Mouse (Mus musculus) embryonic facial prominence, embryonic 11.5 days (tissue): ENCODE data around the gene Hist1h1b. TPM values are rescaled to one million over a fixed set of nuclear protein-coding genes. Genes with fewer than 3 reads are reported as not detected.
A peak's percentile ranks its signal among the peaks of the same experiment; 100 is the strongest.
"Not testable (repeated sequence)": the region's sequence is repeated elsewhere in the genome, so short reads cannot be mapped to it uniquely, and the experiment has no call there.

ENCODE experiments used
- ATAC-seq: fragments of 200-750 bp; cut with Nextera tagmentation; replicated peaks from 2 replicates; pipeline ENCODE4 v1.8.0; 2017; ENCODE audit warnings: low read depth; ENCODE audit not compliant: insufficient number of reproducible peaks, low FRiP score, low TSS enrichment
- DNase-seq: peaks from one replicate; pipeline ENCODE4 v3.0.0-alpha.2; 2015; ENCODE audit warnings: low spot score
- H3K27ac ChIP-seq: fragments of 300-500 bp; sonication (generic); replicated peaks from 2 replicates; pipeline ENCODE4 v1.5.1; 2014; ENCODE audit warnings: mild to moderate bottlenecking, low read depth, low read length, control low read depth
- H3K27me3 ChIP-seq: fragments of 300-500 bp; sonication (generic); 2 replicates; pipeline ENCODE4 v1.6.1; 2014; ENCODE audit warnings: mild to moderate bottlenecking, low read length, moderate library complexity, mixed read lengths; ENCODE audit not compliant: control insufficient read depth, insufficient read depth
- H3K36me3 ChIP-seq: fragments of 300-500 bp; sonication (generic); replicated peaks from 2 replicates; pipeline ENCODE4 v1.6.1; 2014; ENCODE audit warnings: low read depth, mild to moderate bottlenecking, low read length, moderate library complexity, mixed read lengths; ENCODE audit not compliant: control insufficient read depth, insufficient read depth
- H3K4me1 ChIP-seq: fragments of 300-500 bp; sonication (generic); 2 replicates; pipeline ENCODE4 v1.6.1; 2014; ENCODE audit warnings: low read length, mixed read lengths; ENCODE audit not compliant: control insufficient read depth, insufficient read depth
- H3K4me2 ChIP-seq: fragments of 300-500 bp; sonication (generic); 2 replicates; pipeline ENCODE4 v1.6.1; 2014; ENCODE audit warnings: low read depth, mild to moderate bottlenecking, control low read depth, low read length, moderate library complexity
- H3K4me3 ChIP-seq: fragments of 300-500 bp; sonication (generic); 2 replicates; pipeline ENCODE4 v1.5.1; 2014; ENCODE audit warnings: low read depth, low read length, control low read depth
- H3K9ac ChIP-seq: fragments of 300-500 bp; sonication (generic); replicated peaks from 2 replicates; pipeline ENCODE4 v1.6.1; 2014; ENCODE audit warnings: mild to moderate bottlenecking, control low read depth, low read length
- H3K9me3 ChIP-seq: fragments of 300-500 bp; sonication (generic); replicated peaks from 2 replicates; pipeline ENCODE4 v1.6.1; 2016; ENCODE audit warnings: mild to moderate bottlenecking, low read length, inconsistent platforms, mixed read lengths; ENCODE audit not compliant: control insufficient read depth
- WGBS: fragments of 180-500 bp; shearing (Covaris S2); extraction: QIAGEN DNeasy Blood & Tissue Kit; methylation state at CpG from one replicate; pipeline ENCODE4 v1.1.7; 2014; 5-methylcytosine and 5-hydroxymethylcytosine counted together
- polyA plus RNA-seq: library from polyadenylated mRNA; unstranded; fragments of >200 nt; fragmentation: Nextera tagmentation; extraction: Ambion mirVana; gene quantifications from 2 replicates; pipeline ENCODE4 v1.2.1, GENCODE M21; 2014

Hist1h1b gene
- polyA plus RNA-seq, 1 experiment from 2014 or later: 23.6 TPM

- H3K9ac ChIP-seq, H3K4me3 ChIP-seq, H3K4me2 ChIP-seq, H3K27me3 ChIP-seq, H3K27ac ChIP-seq, DNase-seq, H3K36me3 ChIP-seq, H3K4me1 ChIP-seq, H3K9me3 ChIP-seq: not testable (repeated sequence)
- peak; percentile 69 for ATAC-seq
- WGBS: no CpG with 5 or more reads among the region's 4 CpGs
Observed at GRCm38 (mm10) chr13:21803058-21803457, 22.6 kb upstream of the Hist1h1b start.

DNA sequence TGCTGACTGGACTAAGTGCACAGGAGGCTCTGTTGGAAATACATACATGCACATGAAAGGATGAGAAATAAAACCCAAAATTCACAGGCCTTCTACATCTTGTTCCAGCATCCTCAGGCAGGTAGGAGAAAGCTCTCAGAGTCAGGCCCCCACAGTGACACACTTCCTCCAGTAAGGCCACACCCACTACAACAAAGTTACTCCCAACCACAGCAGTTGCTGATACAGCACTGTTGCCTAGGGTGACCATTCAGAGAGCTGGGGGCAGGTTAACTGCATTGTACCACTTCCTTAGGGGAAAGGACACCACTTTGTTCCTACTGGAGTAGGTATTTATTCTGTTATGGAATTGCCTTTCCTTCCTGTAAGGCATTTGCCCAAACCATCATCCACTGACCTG, 16.7 kb upstream of the Hist1h1b start:
- not testable (repeated sequence) for H3K36me3 ChIP-seq, H3K27ac ChIP-seq, ATAC-seq, DNase-seq, H3K27me3 ChIP-seq, H3K4me2 ChIP-seq, H3K4me1 ChIP-seq, H3K9me3 ChIP-seq, H3K4me3 ChIP-seq, H3K9ac ChIP-seq

- DNase-seq: no peak
- 94% methylated on average over 7 of the region's 7 CpGs for WGBS
Observed at GRCm38 (mm10) chr13:21795584-21795983, 15.2 kb upstream of the Hist1h1b start.

GRCm38 (mm10) chr13:21790601-21791283, 10.3 kb upstream of the Hist1h1b start:
- Histone ChIP-seq H3K4me2 (peak overlapping the region; percentile 10), H3K9me3 (no peaks in the 10 kb centered on the region), H3K4me3 (no peak overlapping the region), H3K27me3 (no peaks in the 10 kb centered on the region), H3K9ac (peak overlapping the region; percentile 2), H3K27ac (peak overlapping the region; percentile 31), H3K4me1 (no peaks in the 10 kb centered on the region), H3K36me3 (no peaks in the 10 kb centered on the region)
- DNase-seq (peak; percentile 26), ATAC-seq (no peak)
- WGBS: 8% methylated on average over 17 of the region's 18 CpGs

More at GRCm38 (mm10) chr13:21795584-21795983, 15.2 kb upstream of the Hist1h1b start:
- Histone ChIP-seq H3K4me2 (no peak overlapping the region), H3K9ac (no peak overlapping the region), H3K36me3 (no peaks in the 10 kb centered on the region), H3K9me3 (no peaks in the 10 kb centered on the region), H3K27me3 (no peaks in the 10 kb centered on the region), H3K4me1 (no peaks in the 10 kb centered on the region), H3K4me3 (no peak overlapping the region), H3K27ac (no peak overlapping the region)
- no peak for ATAC-seq

GRCm38 (mm10) chr13:21789925-21790324, 9.5 kb upstream of the Hist1h1b start:
- Histone ChIP-seq H3K36me3 (no peaks in the 10 kb centered on the region), H3K4me1 (no peaks in the 10 kb centered on the region), H3K4me2 (no peak overlapping the region), H3K4me3 (no peak overlapping the region), H3K9ac (no peak overlapping the region), H3K27ac (no peak overlapping the region), H3K9me3 (no peaks in the 10 kb centered on the region), H3K27me3 (no peaks in the 10 kb centered on the region)
- ATAC-seq (no peak), DNase-seq (no peak)
- 65% methylated on average over 6 of the region's 6 CpGs for WGBS

GRCm38 (mm10) chr13:21787760-21788593, 7.6 kb upstream of the Hist1h1b start:
- Histone ChIP-seq H3K27ac (peak overlapping the region; percentile 85), H3K36me3 (no peaks in the 10 kb centered on the region), H3K9ac (peak overlapping the region; percentile 55), H3K4me3 (peak overlapping the region; percentile 21), H3K9me3 (no peaks in the 10 kb centered on the region), H3K27me3 (no peaks in the 10 kb centered on the region), H3K4me2 (peak overlapping the region; percentile 28), H3K4me1 (no peaks in the 10 kb centered on the region)
- WGBS: 16% methylated on average over 13 of the region's 21 CpGs
- ATAC-seq: no peak
- DNase-seq: peak; percentile 64

DNA sequence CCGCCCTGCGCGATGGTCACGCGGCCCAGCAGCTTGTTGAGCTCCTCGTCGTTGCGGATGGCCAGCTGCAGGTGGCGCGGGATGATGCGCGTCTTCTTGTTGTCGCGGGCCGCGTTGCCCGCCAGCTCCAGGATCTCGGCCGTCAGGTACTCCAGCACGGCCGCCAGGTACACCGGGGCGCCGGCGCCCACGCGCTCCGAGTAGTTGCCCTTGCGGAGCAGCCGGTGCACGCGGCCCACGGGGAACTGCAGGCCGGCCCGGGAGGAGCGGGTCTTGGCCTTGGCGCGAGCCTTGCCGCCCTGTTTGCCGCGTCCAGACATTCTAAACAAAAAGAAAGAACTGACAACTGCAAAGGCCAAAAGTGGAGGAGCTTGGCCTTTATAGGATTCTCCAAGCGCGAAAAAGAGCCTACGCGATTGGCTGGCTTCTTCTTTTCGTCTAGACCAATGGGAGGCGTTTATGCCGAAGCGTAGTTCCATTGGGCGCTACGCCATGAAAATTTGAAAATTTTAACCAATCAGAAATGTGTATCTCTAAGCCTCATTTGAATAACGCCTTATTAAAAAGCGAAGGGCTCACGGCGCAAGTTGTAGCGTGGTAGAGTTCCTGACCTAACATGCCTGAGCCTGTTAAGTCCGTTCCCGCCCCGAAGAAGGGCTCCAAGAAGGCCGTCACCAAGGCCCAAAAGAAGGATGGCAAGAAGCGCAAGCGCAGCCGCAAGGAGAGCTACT, 6.6 kb upstream of the Hist1h1b start, which contains the start of the genes Hist1h2an and Hist1h2bp:
Gene Hist1h2an, minus strand, starts transcription at position 320 of the 731 bp plus-strand sequence.
Gene Hist1h2bp, plus strand, starts transcription at position 563 of the 731 bp plus-strand sequence.
- peak within 1 kb of the TSS; percentile 62 for H3K9ac ChIP-seq
- H3K27ac ChIP-seq: peak within 1 kb of the TSS; percentile 86
- not testable (repeated sequence) for H3K27me3 ChIP-seq, H3K4me1 ChIP-seq, H3K9me3 ChIP-seq, H3K36me3 ChIP-seq
- H3K4me3 ChIP-seq: peak within 1 kb of the TSS; percentile 36
- DNase-seq (peak; percentile 98), ATAC-seq (peak; percentile 93)
- peak within 1 kb of the TSS; percentile 47 for H3K4me2 ChIP-seq
- under 1% methylated on average over 35 of the region's 63 CpGs for WGBS
